Comparison of ENCODE assay signal across 8 mouse cellular contexts in genomic region chr13:11763104-11763503, GRCm38 (mm10).
DNase-seq lines count a peak whose midpoint lies in the region; ATAC-seq and TF ChIP-seq lines count a peak whose summit lies in the region.

No protein-coding gene starts in this region.

- TF ChIP-seq CTCF in E14TG2a.4 (conservative IDR thresholded peaks at IDR 0.05; ENCODE audit: low read length): peak; percentile 62
- peak; percentile 66 for TF ChIP-seq CTCF in liver, embryonic 14.5 days (IDR thresholded peaks at IDR 0.05; ENCODE audit: low read depth)

- H3K9ac ChIP-seq in kidney, embryonic 14.5 days (ENCODE audit: low read depth, low read length): no peak overlapping the region
- no peak overlapping the region for H3K9ac ChIP-seq in embryonic facial prominence, embryonic 11.5 days (replicated peaks; ENCODE audit: low read length)
- H3K9ac ChIP-seq in liver, embryonic 14.5 days (replicated peaks): no peak overlapping the region

- no peak overlapping the region for H3K27ac ChIP-seq in kidney, embryonic 14.5 days (ENCODE audit: low read depth, low read length)
- no peak overlapping the region for H3K27ac ChIP-seq in embryonic facial prominence, embryonic 11.5 days (replicated peaks; ENCODE audit: low read depth, low read length)
- no peak overlapping the region for H3K27ac ChIP-seq in liver, embryonic 14.5 days

- H3K27me3 ChIP-seq in kidney, embryonic 14.5 days (ENCODE audit: control insufficient read depth, insufficient read depth, low read length): peaks cover 3% of the 10 kb centered on the region; the same call in 1 of the 2 replicates
- H3K27me3 ChIP-seq in E14TG2a.4 (ENCODE audit: insufficient read depth, low read length): no peaks in the 10 kb centered on the region
- H3K27me3 ChIP-seq in embryonic facial prominence, embryonic 11.5 days (ENCODE audit: control insufficient read depth, insufficient read depth, low read length): no peaks in the 10 kb centered on the region
- no peaks in the 10 kb centered on the region for H3K27me3 ChIP-seq in liver, embryonic 14.5 days (ENCODE audit: control insufficient read depth, insufficient read depth, low read length)

- H3K4me2 ChIP-seq in kidney, embryonic 14.5 days (replicated peaks; ENCODE audit: low read depth, low read length): no peak overlapping the region
- no peak overlapping the region for H3K4me2 ChIP-seq in embryonic facial prominence, embryonic 11.5 days (ENCODE audit: low read depth, low read length)
- H3K4me2 ChIP-seq in liver, embryonic 14.5 days (ENCODE audit: low read depth): no peak overlapping the region

- no peaks in the 10 kb centered on the region for H3K36me3 ChIP-seq in kidney, embryonic 14.5 days (ENCODE audit: control insufficient read depth, insufficient read depth, low read length)
- no peaks in the 10 kb centered on the region for H3K36me3 ChIP-seq in E14TG2a.4 (ENCODE audit: insufficient read depth, low read length)
- no peaks in the 10 kb centered on the region for H3K36me3 ChIP-seq in embryonic facial prominence, embryonic 11.5 days (replicated peaks; ENCODE audit: control insufficient read depth, insufficient read depth, low read depth, low read length)
- H3K36me3 ChIP-seq in liver, embryonic 14.5 days (replicated peaks; ENCODE audit: control insufficient read depth, insufficient read depth, low read depth): no peaks in the 10 kb centered on the region

- no peaks in the 10 kb centered on the region; the same call in 1 of the 2 replicates for H3K9me3 ChIP-seq in kidney, embryonic 14.5 days (ENCODE audit: control insufficient read depth, low read length)
- H3K9me3 ChIP-seq in E14TG2a.4 (ENCODE audit: low read length): peaks cover 22% of the 10 kb centered on the region
- no peaks in the 10 kb centered on the region for H3K9me3 ChIP-seq in embryonic facial prominence, embryonic 11.5 days (replicated peaks; ENCODE audit: control insufficient read depth, low read length)
- no peaks in the 10 kb centered on the region for H3K9me3 ChIP-seq in liver, embryonic 14.5 days (ENCODE audit: control insufficient read depth, low read length)

- H3K4me1 ChIP-seq in kidney, embryonic 14.5 days (ENCODE audit: control insufficient read depth, insufficient read depth, low read length): no peaks in the 10 kb centered on the region
- H3K4me1 ChIP-seq in E14TG2a.4 (replicated peaks; ENCODE audit: low read depth, low read length): peaks cover 14% of the 10 kb centered on the region
- H3K4me1 ChIP-seq in embryonic facial prominence, embryonic 11.5 days (ENCODE audit: control insufficient read depth, insufficient read depth, low read length): no peaks in the 10 kb centered on the region
- no peaks in the 10 kb centered on the region for H3K4me1 ChIP-seq in liver, embryonic 14.5 days (replicated peaks; ENCODE audit: control insufficient read depth in 2 of 2, insufficient read depth in 2 of 2, low read length in 1 of 2)

- no peak for TF ChIP-seq EP300 in liver, embryonic 14.5 days (IDR thresholded peaks at IDR 0.05; ENCODE audit: low read depth)

- no peak for ATAC-seq in kidney, embryonic 14.5 days (ENCODE audit: low FRiP score, low TSS enrichment)
- ATAC-seq in embryonic facial prominence, embryonic 11.5 days (replicated peaks; ENCODE audit: insufficient number of reproducible peaks, low FRiP score, low TSS enrichment, low read depth): no peak
- ATAC-seq in liver, embryonic 14.5 days (ENCODE audit: insufficient read depth): no peak

- peak; percentile 9 for DNase-seq in kidney, adult 18-20 months
- DNase-seq in adipocyte (ENCODE audit: low spot score): peak; percentile 42
- peak; percentile 70 for DNase-seq in embryonic facial prominence, embryonic 11.5 days (ENCODE audit: low spot score)
- no peak for DNase-seq in liver, embryonic 14.5 days (ENCODE audit: low read depth in 3 of 3, low spot score in 3 of 3)
- DNase-seq in ovary, postnatal 36 days (ENCODE audit: low spot score): no peak
- no peak for DNase-seq in urinary bladder, postnatal 36 days (ENCODE audit: low spot score in 2 of 2)

- no peak overlapping the region for H3K4me3 ChIP-seq in kidney, embryonic 14.5 days (ENCODE audit: low read length)
- H3K4me3 ChIP-seq in E14TG2a.4 (replicated peaks; ENCODE audit: low read length): no peak overlapping the region
- no peak overlapping the region for H3K4me3 ChIP-seq in embryonic facial prominence, embryonic 11.5 days (ENCODE audit: low read depth, low read length)
- no peak overlapping the region for H3K4me3 ChIP-seq in liver, embryonic 14.5 days (ENCODE audit: insufficient read depth in 1 of 2, low read depth in 2 of 2, low read length in 2 of 2)

- 87% methylated on average over 3 of the region's 3 CpGs for whole genome bisulfite sequencing in kidney, embryonic 14.5 days
- 79% methylated on average over 3 of the region's 3 CpGs for WGBS in embryonic facial prominence, embryonic 11.5 days
- 64% methylated on average over 3 of the region's 3 CpGs for WGBS in liver, embryonic 14.5 days (ENCODE audit: insufficient replicate concordance)

Comparison
In these comparisons a context has a peak if more than half of its experiments do, and no peak if none do; other contexts are left out.
1. DNase-seq: peak in kidney, adult 18-20 months (single experiment), adipocyte (single experiment) and embryonic facial prominence, embryonic 11.5 days (single experiment); none in liver, embryonic 14.5 days (0 of 3), ovary, postnatal 36 days (single experiment) and urinary bladder, postnatal 36 days (0 of 2).